Mouse (Mus musculus): ENCODE data around the gene Grid1. TPM values are rescaled to one million over a fixed set of nuclear protein-coding genes. Genes with fewer than 3 reads are reported as not detected.

Gene Grid1
- polyA plus RNA-seq, 1 experiment: not detected

DNA sequence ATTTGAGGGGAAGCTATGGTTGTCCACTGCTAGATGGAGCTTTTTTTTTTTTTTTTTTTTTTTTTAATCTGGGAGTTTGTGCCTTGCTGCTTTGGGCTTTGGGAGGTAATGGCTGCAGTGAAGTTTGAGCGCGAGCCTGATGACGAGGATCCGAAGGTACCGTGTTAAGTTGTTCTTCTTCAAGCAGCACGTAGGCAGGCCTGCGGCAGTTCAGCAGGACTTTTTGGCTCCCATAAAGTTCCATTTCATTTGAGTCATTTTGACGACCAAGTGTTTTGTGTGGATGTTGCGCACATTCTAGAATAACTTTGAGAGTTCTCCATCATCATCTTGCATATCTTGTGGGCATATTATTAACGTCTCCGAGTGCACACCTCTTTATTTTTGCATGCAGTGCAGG, 64.3 kb downstream of the Grid1 start:
- TF ChIP-seq REST (IDR thresholded peaks at IDR 0.05; ENCODE audit: insufficient read depth, insufficient read length) (no peak), MAX (IDR thresholded peaks at IDR 0.05; ENCODE audit: low read depth) (no peak)
- no peak overlapping the region for H3ac ChIP-seq (ENCODE audit: control insufficient read depth, insufficient read length)
- H3K79me2 ChIP-seq (ENCODE audit: control insufficient read depth, insufficient read depth): no peaks in the 10 kb centered on the region
- H3K4me3 ChIP-seq: no peak overlapping the region
- peaks cover 8% of the 10 kb centered on the region for H3K27me3 ChIP-seq (ENCODE audit: control insufficient read depth, insufficient read depth, insufficient read length)
- no peak overlapping the region for H3K4me2 ChIP-seq (ENCODE audit: low read depth)
- H3K36me3 ChIP-seq (ENCODE audit: control insufficient read depth, insufficient read depth): no peaks in the 10 kb centered on the region

DNA sequence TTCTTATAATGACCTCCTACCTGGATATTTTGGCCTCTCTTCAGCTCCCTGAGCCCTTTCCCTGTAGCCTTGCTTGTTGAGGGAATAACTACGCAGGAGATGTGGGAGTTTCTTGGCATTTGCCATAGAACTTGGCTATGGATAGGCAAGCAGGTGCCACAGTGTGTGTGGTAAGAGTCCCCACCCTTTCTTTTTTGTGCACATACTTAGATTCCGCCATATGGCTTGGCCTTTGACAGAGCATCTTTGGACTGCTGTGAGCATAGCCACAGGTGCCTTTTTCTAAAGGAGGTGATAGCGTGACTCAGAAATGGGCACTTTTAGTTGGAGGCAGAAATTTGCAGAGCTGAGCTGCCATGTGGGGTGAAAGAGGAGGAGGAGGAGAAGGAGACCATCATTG, 64.7 kb downstream of the Grid1 start:
- no peak overlapping the region for H3K4me2 ChIP-seq (ENCODE audit: low read depth)
- TF ChIP-seq POLR2AphosphoS2 (IDR thresholded peaks at IDR 0.05; ENCODE audit: insufficient read length, low read depth) (no peak), TCF12 (IDR thresholded peaks at IDR 0.05; ENCODE audit: insufficient read depth, poor library complexity, severe bottlenecking) (no peak)
- no peak overlapping the region for H3K4me3 ChIP-seq
- no peaks in the 10 kb centered on the region for H3K36me3 ChIP-seq (ENCODE audit: control insufficient read depth, insufficient read depth)
- no peak overlapping the region for H3ac ChIP-seq (ENCODE audit: control insufficient read depth, insufficient read length)
- no peaks in the 10 kb centered on the region for H3K79me2 ChIP-seq (ENCODE audit: control insufficient read depth, insufficient read depth)
- H3K27me3 ChIP-seq (ENCODE audit: control insufficient read depth, insufficient read depth, insufficient read length): peaks cover 8% of the 10 kb centered on the region

DNA sequence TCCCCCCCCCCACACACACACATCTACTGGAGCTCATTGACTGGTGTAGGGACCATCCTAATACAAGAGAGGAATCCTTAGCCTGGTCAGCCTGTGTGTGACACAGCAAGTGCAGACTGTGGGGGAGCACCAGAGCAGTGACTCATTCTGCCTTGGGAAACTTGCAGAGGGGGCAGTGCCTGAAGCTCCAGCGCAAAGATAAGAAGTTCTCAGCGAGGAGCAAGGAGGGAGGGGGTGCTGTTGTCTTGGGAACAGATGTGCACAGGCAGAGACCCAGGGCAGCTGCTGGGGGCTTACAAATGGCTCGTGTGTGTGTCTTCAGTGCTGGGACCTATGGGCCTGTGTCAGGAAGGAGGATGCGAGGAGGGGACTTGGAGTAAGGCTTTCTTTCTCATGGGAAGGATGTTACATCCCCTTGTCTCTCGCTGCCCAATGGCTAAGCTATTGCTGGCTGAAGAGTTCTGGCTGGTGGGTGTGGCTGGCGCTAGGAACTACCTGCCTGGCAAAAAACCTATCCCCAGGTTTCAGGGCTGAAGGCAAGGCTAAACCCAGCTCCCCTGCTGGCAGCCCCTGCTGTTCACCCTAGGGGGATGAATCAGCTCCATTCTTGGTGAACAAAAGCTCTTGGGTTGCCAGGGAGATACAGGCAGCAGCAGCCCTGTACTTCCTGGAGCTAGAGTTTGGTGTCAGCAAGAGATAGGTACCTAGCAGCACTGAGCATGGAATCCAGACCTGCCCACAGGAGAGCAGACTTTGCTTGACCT, 72.0 kb downstream of the Grid1 start:
- Histone ChIP-seq H3K4me3 (no peak overlapping the region), H3K4me2 (ENCODE audit: low read depth) (no peak overlapping the region), H3K27me3 (ENCODE audit: control insufficient read depth, insufficient read depth, insufficient read length) (peaks cover 8% of the 10 kb centered on the region), H3K79me2 (ENCODE audit: control insufficient read depth, insufficient read depth) (no peaks in the 10 kb centered on the region), H3ac (ENCODE audit: control insufficient read depth, insufficient read length) (no peak overlapping the region), H3K36me3 (ENCODE audit: control insufficient read depth, insufficient read depth) (no peaks in the 10 kb centered on the region)
- no peak for TF ChIP-seq TCF12 (IDR thresholded peaks at IDR 0.05; ENCODE audit: insufficient read depth, poor library complexity, severe bottlenecking)
- no peak for TF ChIP-seq POLR2A (IDR thresholded peaks at IDR 0.05; ENCODE audit: insufficient read length, low read depth)
- TF ChIP-seq E2F4 (IDR thresholded peaks at IDR 0.05; ENCODE audit: insufficient read depth): no peak
- TF ChIP-seq MYOD1 (IDR thresholded peaks at IDR 0.05; ENCODE audit: control insufficient read depth in 1 of 3, insufficient read length in 2 of 3, low read depth in 2 of 3): no peak

DNA sequence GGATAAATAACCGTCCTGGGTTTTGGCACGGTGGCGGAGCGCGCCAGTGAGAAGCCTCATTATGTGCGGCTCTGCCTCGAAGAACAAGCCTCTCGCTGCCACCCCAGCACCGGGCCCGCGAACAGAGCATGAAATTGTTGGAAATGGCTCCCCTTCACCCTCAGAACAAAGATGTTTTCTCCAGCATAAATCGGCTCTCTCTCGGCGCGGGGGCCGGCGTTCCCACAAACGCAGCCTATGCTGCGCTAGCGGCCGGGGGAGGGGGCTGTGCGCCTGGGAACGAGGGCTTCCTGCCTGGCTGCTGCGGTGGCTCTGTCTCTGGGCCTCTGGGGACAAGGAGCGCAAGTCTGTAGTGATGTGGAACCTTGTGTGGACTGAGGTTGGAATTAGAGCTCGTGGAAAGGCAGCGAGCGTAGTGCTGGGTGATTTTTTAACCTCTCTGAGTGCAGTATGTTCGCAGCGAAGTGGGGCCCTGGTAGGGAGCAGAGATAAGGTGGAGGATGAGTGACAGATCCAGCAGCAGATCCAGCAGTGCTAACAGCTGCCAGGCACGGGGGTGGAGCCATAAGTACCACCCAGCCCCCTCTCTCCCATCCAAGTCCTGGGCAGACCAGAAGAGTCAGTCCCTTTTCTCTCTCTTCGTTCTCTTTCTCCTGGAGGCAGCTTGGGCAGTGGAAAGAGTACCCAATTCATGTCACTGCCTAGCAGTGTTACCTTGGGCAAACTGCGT, 76.5 kb downstream of the Grid1 start:
- Histone ChIP-seq H3K36me3 (ENCODE audit: control insufficient read depth, insufficient read depth) (no peaks in the 10 kb centered on the region), H3K27me3 (ENCODE audit: control insufficient read depth, insufficient read depth, insufficient read length) (peaks cover 10% of the 10 kb centered on the region), H3K4me3 (no peak overlapping the region), H3ac (ENCODE audit: control insufficient read depth, insufficient read length) (no peak overlapping the region), H3K4me2 (ENCODE audit: low read depth) (no peak overlapping the region), H3K79me2 (ENCODE audit: control insufficient read depth, insufficient read depth) (no peaks in the 10 kb centered on the region)
- TF ChIP-seq MYOG (IDR thresholded peaks at IDR 0.05; ENCODE audit: control insufficient read depth in 1 of 3, insufficient read depth in 1 of 3, insufficient read length in 2 of 3, low read depth in 2 of 3) (no peak), E2F4 (IDR thresholded peaks at IDR 0.05; ENCODE audit: insufficient read depth) (no peak), MAX (IDR thresholded peaks at IDR 0.05; ENCODE audit: low read depth) (no peak), MYOD1 (IDR thresholded peaks at IDR 0.05; ENCODE audit: control insufficient read depth in 1 of 3, insufficient read length in 2 of 3, low read depth in 2 of 3) (no peak)

DNA sequence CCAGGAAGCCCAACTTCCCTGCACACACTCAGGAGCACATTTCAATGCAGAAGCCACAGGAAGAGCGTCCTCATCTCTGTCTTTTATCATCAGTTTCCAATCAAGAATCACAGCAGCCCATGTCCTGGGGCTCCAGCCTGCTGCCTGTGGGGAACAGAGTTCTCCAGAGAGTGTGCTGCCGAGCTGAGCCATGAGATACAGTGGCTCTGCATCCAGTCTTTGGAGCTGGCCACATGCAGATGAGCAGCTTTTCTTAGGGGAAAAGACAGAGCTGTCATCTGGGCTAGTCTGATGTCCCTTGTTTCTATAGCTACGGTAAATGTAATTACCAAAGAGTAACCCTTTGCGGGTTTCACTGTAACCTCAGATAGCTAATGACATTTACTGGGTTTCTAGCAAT, 83.9 kb downstream of the Grid1 start:
- Histone ChIP-seq H3K4me3 (no peak overlapping the region), H3K4me2 (ENCODE audit: low read depth) (no peak overlapping the region), H3K79me2 (ENCODE audit: control insufficient read depth, insufficient read depth) (no peaks in the 10 kb centered on the region), H3K36me3 (ENCODE audit: control insufficient read depth, insufficient read depth) (no peaks in the 10 kb centered on the region), H3ac (ENCODE audit: control insufficient read depth, insufficient read length) (no peak overlapping the region), H3K27me3 (ENCODE audit: control insufficient read depth, insufficient read depth, insufficient read length) (no peaks in the 10 kb centered on the region)
- TF ChIP-seq TCF12 (IDR thresholded peaks at IDR 0.05; ENCODE audit: insufficient read depth, poor library complexity, severe bottlenecking) (no peak), E2F4 (IDR thresholded peaks at IDR 0.05; ENCODE audit: insufficient read depth) (no peak), TCF3 (IDR thresholded peaks at IDR 0.05; ENCODE audit: insufficient read length, low read depth) (no peak), SRF (IDR thresholded peaks at IDR 0.05; ENCODE audit: control insufficient read depth, insufficient read length, low read depth) (no peak), REST (IDR thresholded peaks at IDR 0.05; ENCODE audit: insufficient read depth, insufficient read length) (no peak), MYOG (IDR thresholded peaks at IDR 0.05; ENCODE audit: control insufficient read depth in 1 of 3, insufficient read depth in 1 of 3, insufficient read length in 2 of 3, low read depth in 2 of 3) (no peak), CEBPB (IDR thresholded peaks at IDR 0.05; ENCODE audit: insufficient read depth, poor library complexity, severe bottlenecking) (no peak), POLR2AphosphoS2 (IDR thresholded peaks at IDR 0.05; ENCODE audit: insufficient read length, low read depth) (no peak), POLR2A (IDR thresholded peaks at IDR 0.05; ENCODE audit: insufficient read length, low read depth) (no peak), MAX (IDR thresholded peaks at IDR 0.05; ENCODE audit: low read depth) (no peak), MYOD1 (IDR thresholded peaks at IDR 0.05; ENCODE audit: control insufficient read depth in 1 of 3, insufficient read length in 2 of 3, low read depth in 2 of 3) (no peak), USF1 (IDR thresholded peaks at IDR 0.05; ENCODE audit: low read depth) (no peak)

Data from myocyte (in vitro differentiated cells).